Mouse (Mus musculus) heart, adult 2 months (tissue): ENCODE measurements around the gene Sf3b3. TPM values are rescaled to one million over a fixed set of nuclear protein-coding genes. Genes with fewer than 3 reads are reported as not detected.

Source experiments
- DNase-seq, 2 experiments: peaks; one replicate each; pipeline ENCODE4 v3.0.0; 2021
- H3K27ac ChIP-seq: fragments of 200-600 bp; 2 replicates; pipeline ENCODE4 v1.8.1; 2022
- H3K27me3 ChIP-seq: fragments of 200-500 bp; 2 replicates; pipeline ENCODE4 v1.6.1; 2012; ENCODE audit warnings: mild to moderate bottlenecking, low read length, inconsistent platforms, mixed read lengths; ENCODE audit not compliant: control insufficient read depth, insufficient read depth
- H3K36me3 ChIP-seq: fragments of 200-500 bp; 2 replicates; pipeline ENCODE4 v1.6.1; 2012; ENCODE audit warnings: low read length, inconsistent platforms; ENCODE audit not compliant: control insufficient read depth, insufficient read depth
- H3K4me1 ChIP-seq: fragments of 200-500 bp; 2 replicates; pipeline ENCODE4 v1.6.1; 2011; ENCODE audit warnings: low read length; ENCODE audit not compliant: control insufficient read depth, insufficient read depth
- H3K4me3 ChIP-seq: fragments of 200-600 bp; 2 replicates; pipeline ENCODE4 v1.8.1; 2022
- H3K79me2 ChIP-seq: fragments of 200-500 bp; replicated peaks from 2 replicates; pipeline ENCODE4 v1.6.1; 2012; ENCODE audit warnings: mild to moderate bottlenecking, inconsistent platforms, low read length, moderate library complexity, mixed read lengths; ENCODE audit not compliant: control insufficient read depth, insufficient read depth
- H3K9ac ChIP-seq: fragments of 200-500 bp; 2 replicates; pipeline ENCODE4 v1.6.1; 2012; ENCODE audit warnings: low read depth, mild to moderate bottlenecking, control low read depth, inconsistent platforms, low read length, mixed read lengths
- CTCF ChIP-seq: fragments of 200-600 bp; IDR thresholded peaks from 2 replicates; pipeline ENCODE4 v1.8.1; 2022; ENCODE audit warnings: antibody characterized with exemption, mild to moderate bottlenecking, moderate library complexity
- EP300 ChIP-seq: fragments of 200-500 bp; IDR thresholded peaks from 2 replicates; pipeline ENCODE4 v1.6.1; 2011; ENCODE audit warnings: low read depth, low read length, control low read depth; ENCODE audit not compliant: insufficient read depth
- POLR2A ChIP-seq: fragments of 200-500 bp; IDR thresholded peaks from 2 replicates; pipeline ENCODE4 v1.6.1; 2011; ENCODE audit warnings: mild to moderate bottlenecking, low read depth, low read length, control low read depth; ENCODE audit not compliant: insufficient read depth
- WGBS: fragments of 180-500 bp; shearing (Covaris S2); methylation state at CpG from one replicate; pipeline ENCODE4 v1.1.7; 2018; 5-methylcytosine and 5-hydroxymethylcytosine counted together
- intact Hi-C: fragments of 180-260 bp; cut with DNase I; formaldehyde crosslinking; loops from one replicate; pipeline ENCODE4 v1.15.1; 2025
- polyA plus RNA-seq: library from polyadenylated mRNA; depleted of rRNA; stranded (reverse); fragments of >200 nt; gene quantifications from 2 replicates; pipeline ENCODE4 v1.2.3, GENCODE M21; 2012
- total RNA-seq, 2 experiments: library from RNA; stranded (reverse); gene quantifications; 2 replicates each; pipeline ENCODE4 v1.2.3; 2021

Gene Sf3b3
- total and polyA plus RNA-seq, 3 experiments: 19.2 to 39.7 (median 38.3) TPM

DNA sequence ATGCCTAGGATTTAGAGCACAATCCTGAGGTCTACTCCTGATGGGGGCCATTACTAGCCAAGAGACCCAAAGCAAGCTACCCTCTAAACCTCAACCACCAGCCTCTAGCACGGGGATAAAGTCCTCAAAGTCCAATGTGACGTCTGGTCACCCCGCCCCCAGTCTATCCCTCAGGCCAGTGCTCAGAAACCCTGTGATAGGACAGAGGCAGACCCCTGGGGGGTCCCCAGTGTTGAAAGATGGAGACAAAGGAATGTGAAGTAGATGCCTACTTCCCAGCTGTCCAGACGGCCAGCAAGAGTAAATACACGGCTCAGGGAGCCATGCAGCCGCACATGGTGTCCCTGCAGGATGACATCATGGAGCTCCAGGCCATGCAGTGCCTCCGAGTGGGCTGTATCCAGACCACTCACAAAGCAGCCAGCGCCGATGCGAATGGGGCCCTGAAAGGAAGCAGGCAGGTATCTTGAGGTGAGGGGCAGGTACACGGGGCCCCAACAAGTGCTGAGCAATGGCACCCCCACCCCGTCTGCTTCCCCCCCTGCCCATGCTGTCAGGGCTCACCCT is 43.4 kb upstream of the Sf3b3 start:
- H3K36me3 ChIP-seq: no peaks in the 10 kb centered on the region
- intact Hi-C loops: no loop called here
- H3K79me2 ChIP-seq: no peaks in the 10 kb centered on the region
- TF ChIP-seq CTCF (no peak), POLR2A (no peak), EP300 (no peak)
- H3K27me3 ChIP-seq: no peaks in the 10 kb centered on the region
- no peaks in the 10 kb centered on the region for H3K4me1 ChIP-seq
- no peak overlapping the region for H3K9ac ChIP-seq
- H3K27ac ChIP-seq: no peak overlapping the region
- H3K4me3 ChIP-seq: no peak overlapping the region
- WGBS: 78% methylated on average over 12 of the region's 12 CpGs
- DNase-seq: no peak

GRCm38 (mm10) chr8:110888860-110889259 is 42.3 kb upstream of the Sf3b3 start:
- Histone ChIP-seq H3K36me3 (no peaks in the 10 kb centered on the region), H3K9ac (no peak overlapping the region), H3K27me3 (no peaks in the 10 kb centered on the region), H3K4me1 (no peaks in the 10 kb centered on the region), H3K4me3 (no peak overlapping the region), H3K79me2 (no peaks in the 10 kb centered on the region), H3K27ac (no peak overlapping the region)
- 82% methylated on average over 16 of the region's 16 CpGs for WGBS
- no peak for DNase-seq
- no peak for TF ChIP-seq EP300
- TF ChIP-seq CTCF: no peak
- TF ChIP-seq POLR2A: no peak
- intact Hi-C loops: no loop called here

DNA sequence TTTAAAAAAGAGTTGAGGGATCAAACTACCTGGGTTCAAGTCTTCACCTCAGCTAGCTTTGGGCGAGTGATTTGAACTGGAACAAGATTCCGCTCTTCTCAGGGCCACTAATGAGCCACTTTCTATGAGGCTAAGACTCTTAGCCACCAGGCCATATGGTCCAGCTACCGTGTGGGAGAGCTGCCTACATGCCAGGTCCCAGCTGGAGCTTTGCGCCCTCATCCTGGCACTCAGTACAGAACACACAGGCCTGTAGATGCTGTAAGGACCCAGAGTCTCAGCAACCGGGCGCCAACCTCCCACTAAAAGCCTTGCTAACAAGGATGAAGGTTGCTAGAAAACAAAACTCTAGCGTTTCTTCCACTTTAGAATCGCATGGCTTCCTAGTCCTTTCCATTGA is 41.9 kb upstream of the Sf3b3 start:
- H3K9ac ChIP-seq: no peak overlapping the region
- H3K36me3 ChIP-seq: no peaks in the 10 kb centered on the region
- intact Hi-C loops: no loop called here
- no peak overlapping the region for H3K27ac ChIP-seq
- TF ChIP-seq EP300 (no peak), CTCF (no peak), POLR2A (no peak)
- 93% methylated on average over 8 of the region's 8 CpGs for WGBS
- H3K79me2 ChIP-seq: no peaks in the 10 kb centered on the region
- DNase-seq: no peak
- no peak overlapping the region for H3K4me3 ChIP-seq
- H3K27me3 ChIP-seq: no peaks in the 10 kb centered on the region
- H3K4me1 ChIP-seq: no peaks in the 10 kb centered on the region

GRCm38 (mm10) chr8:110887551-110887950 is 41.0 kb upstream of the Sf3b3 start:
- no peaks in the 10 kb centered on the region for H3K4me1 ChIP-seq
- no peak overlapping the region for H3K4me3 ChIP-seq
- intact Hi-C loops: no loop called here
- no peaks in the 10 kb centered on the region for H3K36me3 ChIP-seq
- H3K27ac ChIP-seq: no peak overlapping the region
- 89% methylated on average over 10 of the region's 10 CpGs for WGBS
- H3K9ac ChIP-seq: no peak overlapping the region
- no peaks in the 10 kb centered on the region for H3K79me2 ChIP-seq
- TF ChIP-seq POLR2A (no peak), EP300 (no peak), CTCF (no peak)
- DNase-seq: peak in 1 of 2 experiments; percentile 22
- H3K27me3 ChIP-seq: no peaks in the 10 kb centered on the region

GRCm38 (mm10) chr8:110886634-110887033 is 40.0 kb upstream of the Sf3b3 start:
- no peaks in the 10 kb centered on the region for H3K4me1 ChIP-seq
- intact Hi-C loops: no loop called here
- H3K79me2 ChIP-seq: no peaks in the 10 kb centered on the region
- no peak for DNase-seq
- WGBS: 85% methylated on average over 3 of the region's 3 CpGs
- no peak for TF ChIP-seq POLR2A
- TF ChIP-seq EP300: no peak
- TF ChIP-seq CTCF: no peak
- H3K27me3 ChIP-seq: no peaks in the 10 kb centered on the region
- H3K27ac ChIP-seq: no peak overlapping the region
- no peaks in the 10 kb centered on the region for H3K36me3 ChIP-seq
- no peak overlapping the region for H3K4me3 ChIP-seq
- H3K9ac ChIP-seq: no peak overlapping the region

- TF ChIP-seq POLR2A (no peak), EP300 (no peak), CTCF (no peak)
- Histone ChIP-seq H3K27ac (no peak overlapping the region), H3K36me3 (no peaks in the 10 kb centered on the region), H3K4me3 (no peak overlapping the region), H3K79me2 (no peaks in the 10 kb centered on the region), H3K9ac (no peak overlapping the region), H3K27me3 (no peaks in the 10 kb centered on the region), H3K4me1 (no peaks in the 10 kb centered on the region)
- 96% methylated on average over 18 of the region's 18 CpGs for WGBS
- intact Hi-C loops: no loop called here
- DNase-seq: no peak
Observed at GRCm38 (mm10) chr8:110883824-110884223, 37.2 kb upstream of the Sf3b3 start.
